Mouse (Mus musculus): ENCODE results near the gene Pdcd5.

Pdcd5 gene

GRCm38 (mm10) chr7:35646317-35647081 lies 822 bp downstream of the Pdcd5 start:
- peak; percentile 48 to 63 for DNase-seq

- DNase-seq = no peak
These were observed 7.2 kb downstream of the Pdcd5 start for GRCm38 (mm10) chr7:35640072-35640471.

- DNase-seq = no peak
These were observed 10.4 kb downstream of the Pdcd5 start for GRCm38 (mm10) chr7:35636874-35637273.

GRCm38 (mm10) chr7:35636229-35636628 lies 11.1 kb downstream of the Pdcd5 start:
- DNase-seq = peak; percentile 65 to 67

GRCm38 (mm10) chr7:35628496-35628895 lies 18.8 kb downstream of the Pdcd5 start:
- peak; percentile 54 to 56 for DNase-seq

- DNase-seq = peak; percentile 13 to 16
These were observed 19.9 kb downstream of the Pdcd5 start for GRCm38 (mm10) chr7:35627371-35627770.

GRCm38 (mm10) chr7:35626038-35626437 lies 21.3 kb downstream of the Pdcd5 start:
- DNase-seq = no peak

- DNase-seq = no peak
These were observed 24.7 kb downstream of the Pdcd5 start for GRCm38 (mm10) chr7:35622626-35623025.

GRCm38 (mm10) chr7:35617513-35617912 lies 29.8 kb downstream of the Pdcd5 start:
- no peak for DNase-seq

GRCm38 (mm10) chr7:35609245-35609644 lies 38.1 kb downstream of the Pdcd5 start:
- no peak for DNase-seq

GRCm38 (mm10) chr7:35606816-35607215 lies 40.5 kb downstream of the Pdcd5 start:
- no peak for DNase-seq

GRCm38 (mm10) chr7:35602766-35603165 lies 44.6 kb downstream of the Pdcd5 start:
- DNase-seq = no peak

- no peak for DNase-seq
These were observed 46.2 kb downstream of the Pdcd5 start for GRCm38 (mm10) chr7:35601106-35601505.

GRCm38 (mm10) chr7:35600031-35600430 lies 47.3 kb downstream of the Pdcd5 start:
- DNase-seq = no peak

- DNase-seq = no peak
These were observed 47.8 kb downstream of the Pdcd5 start for GRCm38 (mm10) chr7:35599492-35599891.

- DNase-seq = no peak
These were observed 53.0 kb downstream of the Pdcd5 start for GRCm38 (mm10) chr7:35594311-35594710.
